Mouse (Mus musculus): Measurements from ENCODE around the gene Sorbs1.

DNA sequence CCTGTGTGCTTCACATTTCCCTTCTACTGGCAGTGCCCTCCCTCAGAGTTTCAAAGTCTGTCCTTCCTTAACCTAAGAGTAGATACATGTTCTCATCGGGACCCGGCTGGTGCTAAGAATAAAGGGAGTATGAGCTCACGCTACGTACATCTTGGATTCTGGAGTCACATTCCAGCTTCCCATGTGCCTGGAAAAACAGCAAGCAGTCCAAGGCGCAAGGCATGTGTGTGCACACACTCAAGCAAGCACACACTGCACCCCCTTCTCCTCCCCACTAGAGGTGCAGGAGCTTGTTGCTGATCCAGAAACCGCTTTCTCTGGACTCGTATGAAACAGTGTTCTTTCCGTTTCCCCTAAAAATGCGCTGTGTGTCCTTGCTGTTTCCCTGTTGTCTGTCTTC is 210.7 kb downstream of the Sorbs1 start:
- TF ChIP-seq CTCF (IDR thresholded peaks at IDR 0.05; ENCODE audit: low read depth, low read length) (no peak), EP300 (IDR thresholded peaks at IDR 0.05; ENCODE audit: insufficient read depth, low read depth, low read length) (no peak), POLR2A (IDR thresholded peaks at IDR 0.05; ENCODE audit: insufficient read depth, low read length) (no peak)
